Mouse (Mus musculus): Measurements from ENCODE around the gene Sbf2. TPM values are rescaled to one million over a fixed set of nuclear protein-coding genes. Genes with fewer than 3 reads are reported as not detected.
"Not testable (repeated sequence)": the region's sequence is repeated elsewhere in the genome, so short reads cannot be mapped to it uniquely, and the experiment has no call there.

Sbf2 gene
- polyA plus RNA-seq, 1 experiment from 2014 or later = 38.4 TPM

DNA sequence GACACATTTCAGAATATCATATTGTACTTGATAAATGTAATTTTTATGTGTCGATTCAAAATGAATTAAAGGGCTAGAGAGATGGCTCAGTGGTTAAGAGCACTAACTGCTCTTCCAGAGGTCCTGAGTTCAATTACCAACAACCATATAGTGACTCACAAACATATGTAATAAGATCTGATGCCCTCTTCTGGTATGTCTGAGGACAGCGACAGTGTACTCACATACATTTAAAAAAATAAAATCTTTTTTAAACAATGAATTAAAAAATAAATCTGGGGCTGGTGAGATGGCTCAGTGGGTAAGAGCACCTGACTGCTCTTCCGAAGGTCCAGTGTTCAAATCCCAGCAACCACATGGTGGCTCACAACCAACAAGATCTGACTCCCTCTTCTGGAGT is 20.7 kb downstream of the Sbf2 start:
- not testable (repeated sequence) for H3K4me2 ChIP-seq (ENCODE audit: low read length); H3K4me3 ChIP-seq (ENCODE audit: control insufficient read depth in 1 of 2, insufficient read depth in 1 of 2, low read depth in 1 of 2, low read length in 2 of 2); H3K27ac ChIP-seq (replicated peaks in 1 of 2; ENCODE audit: control insufficient read depth in 1 of 2, insufficient read depth in 1 of 2, low read depth in 2 of 2, low read length in 2 of 2); H3K36me3 ChIP-seq (ENCODE audit: control insufficient read depth, insufficient read depth, low read length); H3K9ac ChIP-seq (ENCODE audit: low read length); ATAC-seq (ENCODE audit: insufficient number of reproducible peaks, insufficient read depth, low FRiP score, low read depth); H3K9me3 ChIP-seq (ENCODE audit: control insufficient read depth, low read length); H3K4me1 ChIP-seq (ENCODE audit: control insufficient read depth in 2 of 2, insufficient read depth in 2 of 2, low read length in 2 of 2); H3K27me3 ChIP-seq (ENCODE audit: control insufficient read depth, insufficient read depth, low read length)
- WGBS = 89% methylated on average over 3 of the region's 3 CpGs

DNA sequence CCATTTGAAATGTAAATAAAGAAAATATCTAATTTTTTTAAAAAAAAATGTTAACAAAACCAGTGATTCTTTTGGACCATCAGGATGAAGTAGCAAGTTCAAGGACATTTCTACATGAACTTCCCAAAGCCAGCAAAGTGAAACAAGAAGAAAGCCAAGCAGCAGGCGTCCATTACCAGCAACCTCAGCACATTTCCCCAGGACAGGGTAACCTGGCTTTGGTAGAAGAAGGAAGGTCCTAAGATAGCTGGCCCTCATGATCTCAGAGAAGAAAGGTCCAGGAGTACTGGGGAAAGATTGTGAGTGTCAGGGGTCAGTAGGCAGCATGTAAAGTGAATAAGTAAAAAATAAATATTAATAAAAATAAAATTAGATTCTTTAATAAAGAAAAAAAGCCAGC is 27.0 kb downstream of the Sbf2 start:
- Histone ChIP-seq H3K4me1 (ENCODE audit: control insufficient read depth in 2 of 2, insufficient read depth in 2 of 2, low read length in 2 of 2) (peaks cover 2 to 9% of the 10 kb centered on the region in 2 experiments; a peak in 3 of 4 replicates), H3K4me3 (ENCODE audit: control insufficient read depth in 1 of 2, insufficient read depth in 1 of 2, low read depth in 1 of 2, low read length in 2 of 2) (no peak overlapping the region), H3K27ac (replicated peaks in 1 of 2; ENCODE audit: control insufficient read depth in 1 of 2, insufficient read depth in 1 of 2, low read depth in 2 of 2, low read length in 2 of 2) (no peak overlapping the region), H3K27me3 (ENCODE audit: control insufficient read depth, insufficient read depth, low read length) (no peaks in the 10 kb centered on the region), H3K9me3 (ENCODE audit: control insufficient read depth, low read length) (no peaks in the 10 kb centered on the region), H3K4me2 (ENCODE audit: low read length) (no peak overlapping the region), H3K36me3 (ENCODE audit: control insufficient read depth, insufficient read depth, low read length) (no peaks in the 10 kb centered on the region), H3K9ac (ENCODE audit: low read length) (no peak overlapping the region)
- ATAC-seq (ENCODE audit: insufficient number of reproducible peaks, insufficient read depth, low FRiP score, low read depth) = no peak
- WGBS = 85% methylated on average over 1 of the region's 1 CpGs

DNA sequence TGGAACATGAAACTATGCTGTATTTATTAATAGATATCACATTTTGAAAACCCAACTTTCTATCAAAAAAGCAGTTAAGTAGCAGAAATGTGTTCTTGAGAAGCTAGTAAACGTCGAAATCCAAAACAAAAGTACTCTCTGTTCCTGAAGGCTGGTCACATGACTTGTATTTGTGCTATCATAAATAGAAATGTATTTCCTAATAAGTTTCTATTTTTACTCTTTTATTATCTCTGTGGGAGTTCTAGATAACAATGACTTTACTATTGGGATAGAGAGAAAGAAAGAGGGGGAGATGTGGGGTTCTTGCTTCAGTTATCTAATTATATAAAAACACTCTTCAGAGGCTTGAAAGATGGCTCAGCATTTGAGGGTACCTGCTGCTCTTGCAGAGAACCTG is 29.5 kb downstream of the Sbf2 start:
- H3K27ac ChIP-seq (replicated peaks in 1 of 2; ENCODE audit: control insufficient read depth in 1 of 2, insufficient read depth in 1 of 2, low read depth in 2 of 2, low read length in 2 of 2) = no peak overlapping the region
- H3K27me3 ChIP-seq (ENCODE audit: control insufficient read depth, insufficient read depth, low read length) = no peaks in the 10 kb centered on the region
- H3K4me2 ChIP-seq (ENCODE audit: low read length) = peak overlapping the region; percentile 2; the same call in 1 of the 2 replicates
- no peak for ATAC-seq (ENCODE audit: insufficient number of reproducible peaks, insufficient read depth, low FRiP score, low read depth)
- no peaks in the 10 kb centered on the region for H3K36me3 ChIP-seq (ENCODE audit: control insufficient read depth, insufficient read depth, low read length)
- peaks cover 2 to 9% of the 10 kb centered on the region in 2 experiments; a peak in 3 of 4 replicates for H3K4me1 ChIP-seq (ENCODE audit: control insufficient read depth in 2 of 2, insufficient read depth in 2 of 2, low read length in 2 of 2)
- H3K9me3 ChIP-seq (ENCODE audit: control insufficient read depth, low read length) = no peaks in the 10 kb centered on the region
- WGBS = 64% methylated on average over 2 of the region's 2 CpGs
- no peak overlapping the region for H3K9ac ChIP-seq (ENCODE audit: low read length)
- no peak overlapping the region for H3K4me3 ChIP-seq (ENCODE audit: control insufficient read depth in 1 of 2, insufficient read depth in 1 of 2, low read depth in 1 of 2, low read length in 2 of 2)

DNA sequence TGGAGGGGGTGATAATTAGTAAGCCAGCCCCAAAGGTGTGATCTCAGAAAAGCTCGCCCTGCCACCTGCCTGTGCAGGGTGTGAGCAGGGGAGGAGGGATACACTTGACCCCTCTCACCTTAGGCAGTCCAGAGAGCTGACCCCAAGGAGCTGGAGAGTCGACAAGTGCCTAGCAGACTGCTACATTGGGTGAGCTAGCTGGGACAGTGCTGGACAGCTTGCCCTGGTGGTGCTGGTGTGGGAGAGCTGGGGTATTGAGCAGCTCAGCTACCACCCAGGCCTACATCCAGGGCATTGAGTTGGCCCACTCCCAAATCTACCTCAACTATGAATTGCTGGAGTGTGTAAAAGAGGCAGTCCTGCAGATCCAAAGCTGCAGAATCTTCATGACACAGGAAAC is 30.6 kb downstream of the Sbf2 start:
- WGBS = 80% methylated on average over 2 of the region's 2 CpGs

DNA sequence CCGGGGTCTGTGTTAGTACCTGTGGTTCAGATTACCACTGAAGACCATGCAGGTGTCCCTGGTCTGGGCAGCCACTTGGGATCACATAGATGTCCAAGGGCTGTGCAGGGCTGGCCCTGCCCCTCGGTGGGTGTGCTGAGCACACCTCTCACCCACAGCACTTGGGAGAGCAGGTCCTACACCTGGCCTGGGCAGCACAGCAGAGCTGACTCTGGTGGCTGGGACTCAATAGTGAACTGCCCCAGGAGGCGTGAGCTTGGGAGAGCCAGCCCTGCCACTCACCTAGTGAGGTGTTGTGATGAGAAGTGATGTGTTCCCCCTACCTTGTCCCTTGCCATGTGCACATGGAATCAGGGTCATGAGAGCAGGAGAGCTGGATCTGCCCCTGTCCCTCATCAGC is 31.0 kb downstream of the Sbf2 start:
- H3K4me3 ChIP-seq (ENCODE audit: control insufficient read depth in 1 of 2, insufficient read depth in 1 of 2, low read depth in 1 of 2, low read length in 2 of 2) = no peak overlapping the region
- WGBS = 96% methylated on average over 3 of the region's 3 CpGs
- peaks cover 2 to 9% of the 10 kb centered on the region in 2 experiments; a peak in 3 of 4 replicates for H3K4me1 ChIP-seq (ENCODE audit: control insufficient read depth in 2 of 2, insufficient read depth in 2 of 2, low read length in 2 of 2)
- no peak overlapping the region for H3K9ac ChIP-seq (ENCODE audit: low read length)
- H3K9me3 ChIP-seq (ENCODE audit: control insufficient read depth, low read length) = no peaks in the 10 kb centered on the region
- peak; percentile 31; the same call in 1 of the 2 replicates for ATAC-seq (ENCODE audit: insufficient number of reproducible peaks, insufficient read depth, low FRiP score, low read depth)
- H3K4me2 ChIP-seq (ENCODE audit: low read length) = no peak overlapping the region
- no peaks in the 10 kb centered on the region for H3K27me3 ChIP-seq (ENCODE audit: control insufficient read depth, insufficient read depth, low read length)
- no peaks in the 10 kb centered on the region for H3K36me3 ChIP-seq (ENCODE audit: control insufficient read depth, insufficient read depth, low read length)
- H3K27ac ChIP-seq (replicated peaks in 1 of 2; ENCODE audit: control insufficient read depth in 1 of 2, insufficient read depth in 1 of 2, low read depth in 2 of 2, low read length in 2 of 2) = no peak overlapping the region

More for the DNA sequence above, 30.6 kb downstream of the Sbf2 start:
- Histone ChIP-seq H3K36me3 (ENCODE audit: control insufficient read depth, insufficient read depth, low read length) (no peaks in the 10 kb centered on the region), H3K27ac (replicated peaks in 1 of 2; ENCODE audit: control insufficient read depth in 1 of 2, insufficient read depth in 1 of 2, low read depth in 2 of 2, low read length in 2 of 2) (no peak overlapping the region), H3K27me3 (ENCODE audit: control insufficient read depth, insufficient read depth, low read length) (no peaks in the 10 kb centered on the region), H3K9me3 (ENCODE audit: control insufficient read depth, low read length) (no peaks in the 10 kb centered on the region), H3K4me2 (ENCODE audit: low read length) (no peak overlapping the region), H3K9ac (ENCODE audit: low read length) (no peak overlapping the region), H3K4me1 (ENCODE audit: control insufficient read depth in 2 of 2, insufficient read depth in 2 of 2, low read length in 2 of 2) (peaks cover 2 to 9% of the 10 kb centered on the region in 2 experiments; a peak in 3 of 4 replicates), H3K4me3 (ENCODE audit: control insufficient read depth in 1 of 2, insufficient read depth in 1 of 2, low read depth in 1 of 2, low read length in 2 of 2) (no peak overlapping the region)
- ATAC-seq (ENCODE audit: insufficient number of reproducible peaks, insufficient read depth, low FRiP score, low read depth) = no peak

DNA sequence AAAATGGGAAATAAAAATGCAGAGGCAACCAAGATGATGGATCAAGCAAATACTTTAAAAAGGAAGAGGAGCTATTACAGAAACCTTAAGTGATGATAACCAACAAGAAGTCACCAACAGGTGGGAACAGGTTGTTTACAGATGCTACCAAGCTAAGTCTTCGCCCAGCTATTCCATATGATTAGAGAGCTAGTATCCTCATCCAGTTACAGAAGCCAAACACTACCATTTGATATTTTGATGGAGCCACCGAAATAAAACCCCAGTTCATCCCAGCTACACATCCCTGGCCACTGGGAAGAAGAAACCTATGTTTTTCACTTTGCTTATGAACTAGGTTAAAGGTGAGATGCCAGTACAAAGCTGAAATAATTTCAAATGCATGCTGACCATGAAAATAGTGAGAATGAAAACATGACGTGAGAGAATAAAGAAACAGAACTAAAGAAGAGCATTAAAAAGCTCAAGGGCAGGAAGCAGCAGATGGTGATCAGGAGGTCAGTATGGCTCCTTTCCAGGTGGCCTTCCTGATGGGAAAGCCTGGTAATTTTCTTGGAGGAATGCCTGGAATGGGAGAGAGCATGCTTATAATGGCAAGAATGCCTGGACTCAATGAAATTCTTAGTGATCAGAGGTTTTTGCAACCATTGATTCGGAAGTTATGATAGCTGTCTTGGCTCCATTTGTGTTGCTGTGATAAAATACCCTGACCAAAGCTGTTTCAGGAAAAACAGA is 48.7 kb downstream of the Sbf2 start:
- WGBS = 81% methylated on average over 4 of the region's 4 CpGs
- Histone ChIP-seq H3K27ac (replicated peaks in 1 of 2; ENCODE audit: control insufficient read depth in 1 of 2, insufficient read depth in 1 of 2, low read depth in 2 of 2, low read length in 2 of 2) (no peak overlapping the region), H3K9ac (ENCODE audit: low read length) (no peak overlapping the region), H3K27me3 (ENCODE audit: control insufficient read depth, insufficient read depth, low read length) (no peaks in the 10 kb centered on the region), H3K9me3 (ENCODE audit: control insufficient read depth, low read length) (no peaks in the 10 kb centered on the region), H3K36me3 (ENCODE audit: control insufficient read depth, insufficient read depth, low read length) (no peaks in the 10 kb centered on the region), H3K4me1 (ENCODE audit: control insufficient read depth in 2 of 2, insufficient read depth in 2 of 2, low read length in 2 of 2) (peaks cover 0 to 6% of the 10 kb centered on the region in 2 experiments; a peak in 1 of 4 replicates), H3K4me2 (ENCODE audit: low read length) (no peak overlapping the region), H3K4me3 (ENCODE audit: control insufficient read depth in 1 of 2, insufficient read depth in 1 of 2, low read depth in 1 of 2, low read length in 2 of 2) (no peak overlapping the region)
- ATAC-seq (ENCODE audit: insufficient number of reproducible peaks, insufficient read depth, low FRiP score, low read depth) = no peak

DNA sequence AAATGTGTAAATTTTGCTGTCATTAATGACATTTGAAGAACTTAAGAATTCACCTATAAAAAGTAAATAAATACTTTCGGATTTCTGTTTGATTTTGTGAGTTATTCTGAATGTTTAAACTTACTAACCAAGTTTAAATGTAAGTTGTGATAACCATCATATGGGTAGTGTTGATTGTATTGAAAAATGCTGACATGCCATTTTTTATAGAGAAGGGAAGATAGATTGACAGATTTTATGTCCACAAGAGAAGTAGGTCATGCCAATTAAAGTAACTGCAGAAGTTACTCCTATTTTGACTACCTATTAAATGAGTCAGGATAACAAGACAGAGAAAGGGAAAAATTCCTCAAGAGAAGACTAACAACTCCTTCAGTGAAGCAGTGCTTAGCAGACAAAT is 53.1 kb downstream of the Sbf2 start:
- H3K4me2 ChIP-seq (ENCODE audit: low read length) = no peak overlapping the region
- H3K9ac ChIP-seq (ENCODE audit: low read length) = no peak overlapping the region
- peaks cover 10% of the 10 kb centered on the region for H3K36me3 ChIP-seq (ENCODE audit: control insufficient read depth, insufficient read depth, low read length)
- no peak for ATAC-seq (ENCODE audit: insufficient number of reproducible peaks, insufficient read depth, low FRiP score, low read depth)
- H3K27ac ChIP-seq (replicated peaks in 1 of 2; ENCODE audit: control insufficient read depth in 1 of 2, insufficient read depth in 1 of 2, low read depth in 2 of 2, low read length in 2 of 2) = no peak overlapping the region
- peaks cover 0 to 6% of the 10 kb centered on the region in 2 experiments; a peak in 2 of 4 replicates for H3K4me1 ChIP-seq (ENCODE audit: control insufficient read depth in 2 of 2, insufficient read depth in 2 of 2, low read length in 2 of 2)
- WGBS = 94% methylated on average over 1 of the region's 1 CpGs
- H3K4me3 ChIP-seq (ENCODE audit: control insufficient read depth in 1 of 2, insufficient read depth in 1 of 2, low read depth in 1 of 2, low read length in 2 of 2) = no peak overlapping the region
- H3K27me3 ChIP-seq (ENCODE audit: control insufficient read depth, insufficient read depth, low read length) = no peaks in the 10 kb centered on the region
- no peaks in the 10 kb centered on the region for H3K9me3 ChIP-seq (ENCODE audit: control insufficient read depth, low read length)

DNA sequence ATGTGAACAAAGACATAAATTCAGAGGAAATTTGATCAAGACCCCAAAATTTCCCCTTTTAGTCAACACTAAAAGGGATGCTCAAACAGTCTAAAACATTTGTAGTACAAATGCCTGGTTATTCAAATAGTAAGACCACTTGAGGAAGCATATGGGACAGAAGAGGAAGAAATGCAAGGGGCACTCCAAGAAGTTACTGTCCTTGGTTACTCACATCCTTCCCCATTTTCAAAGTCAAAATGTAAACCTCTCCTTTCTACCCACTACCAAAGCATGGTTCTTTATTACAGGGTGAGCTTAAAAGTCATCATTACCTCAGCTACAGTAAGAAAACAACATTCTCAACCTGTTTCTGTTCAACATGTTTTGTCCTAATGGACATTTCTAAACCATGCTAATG is 57.7 kb downstream of the Sbf2 start:
- H3K4me3 ChIP-seq (ENCODE audit: control insufficient read depth in 1 of 2, insufficient read depth in 1 of 2, low read depth in 1 of 2, low read length in 2 of 2) = no peak overlapping the region

More for the DNA sequence above, 57.7 kb downstream of the Sbf2 start:
- no peak overlapping the region for H3K4me2 ChIP-seq (ENCODE audit: low read length)
- no peaks in the 10 kb centered on the region for H3K27me3 ChIP-seq (ENCODE audit: control insufficient read depth, insufficient read depth, low read length)
- H3K27ac ChIP-seq (replicated peaks in 1 of 2; ENCODE audit: control insufficient read depth in 1 of 2, insufficient read depth in 1 of 2, low read depth in 2 of 2, low read length in 2 of 2) = no peak overlapping the region
- no peaks in the 10 kb centered on the region for H3K9me3 ChIP-seq (ENCODE audit: control insufficient read depth, low read length)
- H3K4me1 ChIP-seq (ENCODE audit: control insufficient read depth in 2 of 2, insufficient read depth in 2 of 2, low read length in 2 of 2) = no peaks in the 10 kb centered on the region; a peak in 1 of 4 replicates
- no peak for ATAC-seq (ENCODE audit: insufficient number of reproducible peaks, insufficient read depth, low FRiP score, low read depth)
- H3K9ac ChIP-seq (ENCODE audit: low read length) = no peak overlapping the region
- H3K36me3 ChIP-seq (ENCODE audit: control insufficient read depth, insufficient read depth, low read length) = peaks cover 10% of the 10 kb centered on the region

Data from heart, embryonic 14.5 days (tissue).